Comparison of ENCODE assay signal across 23 mouse cellular contexts in genomic region chr9:21923036-21923435, GRCm38 (mm10). TPM values are rescaled to one million over a fixed set of nuclear protein-coding genes. Genes with fewer than 3 reads are reported as not detected.
DNase-seq lines count a peak whose midpoint lies in the region; ATAC-seq and TF ChIP-seq lines count a peak whose summit lies in the region.
"Had no signal": no experiment of that assay in that cellular context is flagged by ENCODE, and none has a peak within 500 bp of the region (broad histone marks: within the 10 kb centered on the region; RNA-seq: fewer than 3 reads in every experiment).

No protein-coding gene starts in this region.

- no peak overlapping the region for H3K9ac ChIP-seq in heart, embryonic 14.5 days (ENCODE audit: low read length)
- H3K9ac ChIP-seq in liver, embryonic 16.5 days (ENCODE audit: low read depth, low read length): no peak overlapping the region
- no peak overlapping the region for H3K9ac ChIP-seq in MEL (ENCODE audit: control insufficient read depth, low read depth, low read length, poor library complexity, severe bottlenecking)
- H3K9ac ChIP-seq in midbrain, embryonic 16.5 days (ENCODE audit: low read depth, low read length): no peak overlapping the region
- H3K9ac ChIP-seq: forebrain, embryonic 12.5 days; limb, embryonic 15.5 days had no signal

- no peak for ATAC-seq in heart, embryonic 14.5 days (ENCODE audit: insufficient number of reproducible peaks, insufficient read depth, low FRiP score, low read depth)
- ATAC-seq in liver, embryonic 16.5 days (ENCODE audit: low read depth): no peak
- ATAC-seq in midbrain, embryonic 16.5 days: no peak
- ATAC-seq: hindbrain, postnatal 0 days had no signal

- H3K27me3 ChIP-seq in heart, embryonic 14.5 days (ENCODE audit: control insufficient read depth, insufficient read depth, low read length): no peaks in the 10 kb centered on the region
- no peaks in the 10 kb centered on the region for H3K27me3 ChIP-seq in liver, embryonic 16.5 days (ENCODE audit: control insufficient read depth, insufficient read depth, low read depth, low read length)
- H3K27me3 ChIP-seq in MEL (ENCODE audit: control insufficient read depth in 1 of 2, insufficient read depth in 2 of 2, low read length in 2 of 2): no peaks in the 10 kb centered on the region
- H3K27me3 ChIP-seq in midbrain, embryonic 16.5 days (ENCODE audit: control insufficient read depth, insufficient read depth, low read depth, low read length): no peaks in the 10 kb centered on the region
- H3K27me3 ChIP-seq: forebrain, embryonic 12.5 days; limb, embryonic 15.5 days; Patski had no signal

- no peak; a peak in 1 of 4 replicates for TF ChIP-seq POLR2A in MEL (IDR thresholded peaks at IDR 0.05; ENCODE audit: control insufficient read depth in 1 of 2, insufficient read depth in 1 of 2, low read depth in 1 of 2, low read length in 2 of 2, poor library complexity in 1 of 2)
- TF ChIP-seq POLR2A in embryonic fibroblast, embryonic 13.5 days (IDR thresholded peaks at IDR 0.05; ENCODE audit: low read depth, low read length): no peak

- H3K4me3 ChIP-seq in heart, embryonic 14.5 days (ENCODE audit: control insufficient read depth in 1 of 2, insufficient read depth in 1 of 2, low read depth in 1 of 2, low read length in 2 of 2): no peak overlapping the region
- no peak overlapping the region for H3K4me3 ChIP-seq in liver, embryonic 16.5 days (ENCODE audit: low read depth, low read length)
- no peak overlapping the region for H3K4me3 ChIP-seq in MEL (ENCODE audit: control insufficient read depth in 1 of 2, insufficient read depth in 1 of 2, low read depth in 2 of 2, low read length in 2 of 2)
- no peak overlapping the region for H3K4me3 ChIP-seq in embryonic fibroblast, embryonic 13.5 days (ENCODE audit: insufficient read depth, low read length)
- H3K4me3 ChIP-seq in midbrain, embryonic 16.5 days (ENCODE audit: low read depth, low read length): no peak overlapping the region
- H3K4me3 ChIP-seq: embryonic facial prominence, embryonic 10.5 days; forebrain, embryonic 12.5 days; hindbrain, embryonic 10.5 days; layer of hippocampus, adult 2 months; limb, embryonic 15.5 days had no signal

- intact Hi-C loops in heart, postnatal 14 days (cut with DNase I): no loop called here

- no peak for TF ChIP-seq RAD21 in MEL (IDR thresholded peaks at IDR 0.05; ENCODE audit: low read depth, low read length)

- peak overlapping the region; percentile 59 to 76; a peak in 2 of 4 replicates for H3K27ac ChIP-seq in heart, embryonic 14.5 days (replicated peaks in 1 of 2; ENCODE audit: control insufficient read depth in 1 of 2, insufficient read depth in 1 of 2, low read depth in 2 of 2, low read length in 2 of 2)
- peak overlapping the region; percentile 76 for H3K27ac ChIP-seq in liver, embryonic 16.5 days (ENCODE audit: low read length)
- H3K27ac ChIP-seq in MEL (ENCODE audit: control insufficient read depth, low read depth, low read length): peak overlapping the region; percentile 53
- 0 out of 2 replicates have a peak overlapping the region, but pooled peaks have one; percentile 24 for H3K27ac ChIP-seq in embryonic fibroblast, embryonic 13.5 days (ENCODE audit: insufficient read depth, low read length)
- no peak overlapping the region for H3K27ac ChIP-seq in midbrain, embryonic 16.5 days (ENCODE audit: low read length)
- H3K27ac ChIP-seq: embryonic facial prominence, embryonic 10.5 days; forebrain, embryonic 12.5 days; hindbrain, embryonic 10.5 days; hindbrain, postnatal 0 days had no signal

- TF ChIP-seq EP300 in MEL (IDR thresholded peaks at IDR 0.05; ENCODE audit: low read depth in 1 of 2, low read length in 2 of 2): no peak

- no peaks in the 10 kb centered on the region for H3K36me3 ChIP-seq in heart, embryonic 14.5 days (ENCODE audit: control insufficient read depth, insufficient read depth, low read length)
- H3K36me3 ChIP-seq in liver, embryonic 16.5 days (ENCODE audit: control insufficient read depth, insufficient read depth): no peaks in the 10 kb centered on the region; the same call in 1 of the 2 replicates
- peaks cover 2 to 34% of the 10 kb centered on the region in 2 experiments for H3K36me3 ChIP-seq in MEL (ENCODE audit: control insufficient read depth in 1 of 2, insufficient read depth in 2 of 2, low read length in 2 of 2)
- no peaks in the 10 kb centered on the region for H3K36me3 ChIP-seq in midbrain, embryonic 16.5 days (ENCODE audit: control insufficient read depth, insufficient read depth, low read length)

- H3K4me2 ChIP-seq in heart, embryonic 14.5 days (ENCODE audit: low read length): no peak overlapping the region
- no peak overlapping the region for H3K4me2 ChIP-seq in liver, embryonic 16.5 days (ENCODE audit: low read depth, low read length)
- no peak overlapping the region for H3K4me2 ChIP-seq in midbrain, embryonic 16.5 days (ENCODE audit: low read length)
- H3K4me2 ChIP-seq: forebrain, embryonic 12.5 days; limb, embryonic 15.5 days had no signal

- peaks cover 8% of the 10 kb centered on the region for H3K79me2 ChIP-seq in MEL (ENCODE audit: control insufficient read depth, insufficient read depth, low read length, poor library complexity)

- no peak for DNase-seq in heart, postnatal 14 days
- DNase-seq in liver (no peak), MEL (ENCODE audit: low read depth, low spot score) (no peak)
- DNase-seq: adrenal gland, adult 8-10 months; cerebellum, adult 9-10 months; gastrocnemius, postnatal 14 days; kidney, adult 18-20 months; kidney, postnatal 14 days; right cerebral cortex, adult 18-20 months; thymus, postnatal 25 days had no signal

- WGBS in heart, embryonic 14.5 days: 87% methylated on average over 4 of the region's 4 CpGs
- WGBS in liver, embryonic 16.5 days (ENCODE audit: insufficient replicate concordance): 71% methylated on average over 4 of the region's 4 CpGs
- WGBS in midbrain, embryonic 16.5 days: 91% methylated on average over 4 of the region's 4 CpGs

- peaks cover 13 to 28% of the 10 kb centered on the region in 2 experiments for H3K4me1 ChIP-seq in heart, embryonic 14.5 days (ENCODE audit: control insufficient read depth in 2 of 2, insufficient read depth in 2 of 2, low read length in 2 of 2)
- H3K4me1 ChIP-seq in liver, embryonic 16.5 days (ENCODE audit: control insufficient read depth, low read depth, low read length): peaks cover 24% of the 10 kb centered on the region
- peaks cover 25 to 38% of the 10 kb centered on the region in 2 experiments for H3K4me1 ChIP-seq in MEL (ENCODE audit: control insufficient read depth in 1 of 2, insufficient read depth in 2 of 2, low read length in 2 of 2)
- peaks cover 5% of the 10 kb centered on the region; the same call in 1 of the 2 replicates for H3K4me1 ChIP-seq in embryonic fibroblast, embryonic 13.5 days (ENCODE audit: control insufficient read depth, insufficient read depth, low read length)
- H3K4me1 ChIP-seq in midbrain, embryonic 16.5 days (ENCODE audit: control insufficient read depth, insufficient read depth, low read length): peaks cover 11% of the 10 kb centered on the region

- H3K9me3 ChIP-seq in heart, embryonic 14.5 days (ENCODE audit: control insufficient read depth, low read length): no peaks in the 10 kb centered on the region
- H3K9me3 ChIP-seq in liver, embryonic 16.5 days (replicated peaks; ENCODE audit: control insufficient read depth, low read length): no peaks in the 10 kb centered on the region
- no peaks in the 10 kb centered on the region for H3K9me3 ChIP-seq in MEL (replicated peaks; ENCODE audit: insufficient read depth, low read length)
- no peaks in the 10 kb centered on the region for H3K9me3 ChIP-seq in midbrain, embryonic 16.5 days (replicated peaks; ENCODE audit: control insufficient read depth, low read length, poor library complexity, severe bottlenecking)
- H3K9me3 ChIP-seq: embryonic facial prominence, embryonic 10.5 days; forebrain, embryonic 12.5 days; hindbrain, embryonic 10.5 days; limb, embryonic 15.5 days had no signal

- TF ChIP-seq CTCF in MEL (IDR thresholded peaks at IDR 0.05 in 2 of 3, conservative IDR thresholded peaks at IDR 0.05 in 1 of 3; ENCODE audit: control insufficient read depth in 1 of 3, insufficient read depth in 1 of 3, low read depth in 2 of 3, low read length in 3 of 3, poor library complexity in 1 of 3, severe bottlenecking in 1 of 3): no peak
- TF ChIP-seq CTCF in embryonic fibroblast, embryonic 13.5 days (IDR thresholded peaks at IDR 0.05; ENCODE audit: borderline replicate concordance, insufficient read depth, low read length): no peak

RNA-seq across cellular contexts. Expression of gene Ccdc159, which starts 4.2 kb away (rescaled TPM):
- polyA plus RNA-seq in heart, embryonic 14.5 days (2014; fragmentation: Nextera tagmentation; extraction: Ambion mirVana): 2.4 and 3.0 TPM in 2 replicates
- total RNA-seq in heart, postnatal 14 days (2021): 1 to 10 TPM; 1.1 to 1.6 TPM
- polyA plus RNA-seq in liver, embryonic 16.5 days (2015; fragmentation: Nextera tagmentation; extraction: Ambion mirVana): 1.3 and 1.6 TPM in 2 replicates
- 1.0 and 1.4 TPM in 2 replicates for total RNA-seq in MEL (2012; rRNA removed)
- polyA plus RNA-seq in MEL (2012; ENCODE audit: insufficient read depth in 1 of 2, insufficient read length in 2 of 2, low read depth in 1 of 2, low replicate concordance in 2 of 2, missing spikeins in 1 of 2): 1 to 10 TPM in 1 of 2 experiments, not detected in 1; 6.4 TPM
- polyA plus RNA-seq in embryonic fibroblast, embryonic 13.5 days (2011; ENCODE audit: insufficient read length, low read depth, missing spikeins): 5.6 and 6.2 TPM in 2 replicates
- 11.6 and 12.7 TPM in 2 replicates for polyA plus RNA-seq in midbrain, embryonic 16.5 days (2015; fragmentation: Nextera tagmentation; extraction: Ambion mirVana)
- total RNA-seq: common myeloid progenitor, adult 5-6 weeks; megakaryocyte-erythroid progenitor cell, adult 5-6 weeks had no signal

RNA-seq across cellular contexts. Expression of gene Tmem205, which starts 4.3 kb away (rescaled TPM):
- polyA plus RNA-seq in heart, embryonic 14.5 days (2014; fragmentation: Nextera tagmentation; extraction: Ambion mirVana): 48.1 and 58.8 TPM in 2 replicates
- 10 to 100 TPM; 22.7 to 27.6 TPM for total RNA-seq in heart, postnatal 14 days (2021)
- polyA plus RNA-seq in liver, embryonic 16.5 days (2015; fragmentation: Nextera tagmentation; extraction: Ambion mirVana): 172 and 194 TPM in 2 replicates
- total RNA-seq in MEL (2012; rRNA removed): 118 and 128 TPM in 2 replicates
- polyA plus RNA-seq in MEL (2012; ENCODE audit: insufficient read depth in 1 of 2, insufficient read length in 2 of 2, low read depth in 1 of 2, low replicate concordance in 2 of 2, missing spikeins in 1 of 2): 100 to 1,000 TPM in 1 of 2 experiments, not detected in 1; 114 TPM
- polyA plus RNA-seq in embryonic fibroblast, embryonic 13.5 days (2011; ENCODE audit: insufficient read length, low read depth, missing spikeins): 21.0 and 25.4 TPM in 2 replicates
- polyA plus RNA-seq in midbrain, embryonic 16.5 days (2015; fragmentation: Nextera tagmentation; extraction: Ambion mirVana): 45.5 and 47.2 TPM in 2 replicates

RNA-seq across cellular contexts. Expression of gene Rab3d, which starts 5.0 kb away (rescaled TPM):
- polyA plus RNA-seq in heart, embryonic 14.5 days (2014; fragmentation: Nextera tagmentation; extraction: Ambion mirVana): 7.8 and 9.0 TPM in 2 replicates
- total RNA-seq in heart, postnatal 14 days (2021): 1 to 10 TPM; 8.2 to 9.7 TPM
- 12.9 and 13.9 TPM in 2 replicates for polyA plus RNA-seq in liver, embryonic 16.5 days (2015; fragmentation: Nextera tagmentation; extraction: Ambion mirVana)
- total RNA-seq in MEL (2012; rRNA removed): 19.0 and 22.9 TPM in 2 replicates
- polyA plus RNA-seq in MEL (2012; ENCODE audit: insufficient read depth in 1 of 2, insufficient read length in 2 of 2, low read depth in 1 of 2, low replicate concordance in 2 of 2, missing spikeins in 1 of 2): 10 to 100 TPM in 1 of 2 experiments, not detected in 1; 44.2 TPM
- polyA plus RNA-seq in embryonic fibroblast, embryonic 13.5 days (2011; ENCODE audit: insufficient read length, low read depth, missing spikeins): 6.7 and 13.5 TPM in 2 replicates
- 16.1 and 19.9 TPM in 2 replicates for polyA plus RNA-seq in midbrain, embryonic 16.5 days (2015; fragmentation: Nextera tagmentation; extraction: Ambion mirVana)

RNA-seq across cellular contexts. Expression of gene Plppr2, which starts 13.8 kb away (rescaled TPM):
- 2.4 and 4.5 TPM in 2 replicates for polyA plus RNA-seq in heart, embryonic 14.5 days (2014; fragmentation: Nextera tagmentation; extraction: Ambion mirVana)
- total RNA-seq in heart, postnatal 14 days (2021): 1 to 10 TPM; 1.8 to 2.0 TPM
- 0.96 and 1.4 TPM in 2 replicates for polyA plus RNA-seq in liver, embryonic 16.5 days (2015; fragmentation: Nextera tagmentation; extraction: Ambion mirVana)
- 1.3 and 1.4 TPM in 2 replicates for total RNA-seq in MEL (2012; rRNA removed)
- polyA plus RNA-seq in MEL (2012; ENCODE audit: insufficient read depth in 1 of 2, insufficient read length in 2 of 2, low read depth in 1 of 2, low replicate concordance in 2 of 2, missing spikeins in 1 of 2): 10 to 100 TPM in 1 of 2 experiments, not detected in 1; 13.9 TPM
- polyA plus RNA-seq in embryonic fibroblast, embryonic 13.5 days (2011; ENCODE audit: insufficient read length, low read depth, missing spikeins): 13.1 and 14.9 TPM in 2 replicates
- 112 and 115 TPM in 2 replicates for polyA plus RNA-seq in midbrain, embryonic 16.5 days (2015; fragmentation: Nextera tagmentation; extraction: Ambion mirVana)
- total RNA-seq: megakaryocyte-erythroid progenitor cell, adult 5-6 weeks had no signal

RNA-seq across cellular contexts. Expression of gene Swsap1, which starts 32.5 kb away (rescaled TPM):
- 8.3 and 9.8 TPM in 2 replicates for polyA plus RNA-seq in heart, embryonic 14.5 days (2014; fragmentation: Nextera tagmentation; extraction: Ambion mirVana)
- 1 to 10 TPM; 6.1 to 7.0 TPM for total RNA-seq in heart, postnatal 14 days (2021)
- polyA plus RNA-seq in liver, embryonic 16.5 days (2015; fragmentation: Nextera tagmentation; extraction: Ambion mirVana): 2.1 and 2.3 TPM in 2 replicates
- 12.7 and 17.2 TPM in 2 replicates for total RNA-seq in MEL (2012; rRNA removed)
- 10 to 100 TPM in 1 of 2 experiments, not detected in 1; 19.3 TPM for polyA plus RNA-seq in MEL (2012; ENCODE audit: insufficient read depth in 1 of 2, insufficient read length in 2 of 2, low read depth in 1 of 2, low replicate concordance in 2 of 2, missing spikeins in 1 of 2)
- polyA plus RNA-seq in embryonic fibroblast, embryonic 13.5 days (2011; ENCODE audit: insufficient read length, low read depth, missing spikeins): 5.7 and 6.9 TPM in 2 replicates
- 9.5 and 10.5 TPM in 2 replicates for polyA plus RNA-seq in midbrain, embryonic 16.5 days (2015; fragmentation: Nextera tagmentation; extraction: Ambion mirVana)
